Mouse (Mus musculus) stomach, postnatal 0 days (tissue): ENCODE measurements around the gene Rab7. TPM values are rescaled to one million over a fixed set of nuclear protein-coding genes. Genes with fewer than 3 reads are reported as not detected.

ENCODE experiments used
- ATAC-seq: fragments of 200-750 bp; cut with Nextera tagmentation; 2 replicates; pipeline ENCODE4 v1.8.0; 2017; ENCODE audit not compliant: low FRiP score, low TSS enrichment
- DNase-seq: peaks from one replicate; pipeline ENCODE4 v3.0.0-alpha.2; 2016; ENCODE audit warnings: low spot score
- H3K27ac ChIP-seq: fragments of 300-500 bp; sonication (generic); replicated peaks from 2 replicates; pipeline ENCODE4 v1.5.1; 2014; ENCODE audit warnings: mild to moderate bottlenecking, control low read depth
- H3K27me3 ChIP-seq: fragments of 300-500 bp; sonication (generic); 2 replicates; pipeline ENCODE4 v1.6.1; 2014; ENCODE audit warnings: low read length; ENCODE audit not compliant: control insufficient read depth, insufficient read depth
- H3K36me3 ChIP-seq: fragments of 300-500 bp; sonication (generic); 2 replicates; pipeline ENCODE4 v1.6.1; 2014; ENCODE audit warnings: low read length, mixed read lengths; ENCODE audit not compliant: control insufficient read depth, insufficient read depth
- H3K4me1 ChIP-seq: fragments of 300-500 bp; sonication (generic); replicated peaks from 2 replicates; pipeline ENCODE4 v1.6.1; 2014; ENCODE audit warnings: antibody characterized with exemption; ENCODE audit not compliant: control insufficient read depth, insufficient read depth
- H3K4me2 ChIP-seq: fragments of 300-500 bp; sonication (generic); replicated peaks from 2 replicates; pipeline ENCODE4 v1.6.1; 2014; ENCODE audit warnings: low read depth, mild to moderate bottlenecking, control low read depth, moderate library complexity
- H3K4me3 ChIP-seq: fragments of 300-500 bp; sonication (generic); 2 replicates; pipeline ENCODE4 v1.5.1; 2014; ENCODE audit warnings: low read depth, low read length, control low read depth
- H3K9ac ChIP-seq: fragments of 300-500 bp; sonication (generic); 2 replicates; pipeline ENCODE4 v1.6.1; 2014; ENCODE audit warnings: mild to moderate bottlenecking, low read length, control low read depth, mixed read lengths
- H3K9me3 ChIP-seq: fragments of 300-500 bp; sonication (generic); 2 replicates; pipeline ENCODE4 v1.6.1; 2016; ENCODE audit warnings: low read length; ENCODE audit not compliant: control insufficient read depth
- CTCF ChIP-seq: IDR thresholded peaks from 2 replicates; pipeline ENCODE4 v1.5.1; 2016; ENCODE audit warnings: antibody characterized with exemption, low read depth, mild to moderate bottlenecking, moderate library complexity
- EP300 ChIP-seq: optimal IDR thresholded peaks from 2 replicates; pipeline ENCODE3; 2016; ENCODE audit warnings: antibody characterized with exemption
- WGBS: fragments of 180-500 bp; shearing (Covaris S2); extraction: QIAGEN DNeasy Blood & Tissue Kit; methylation state at CpG from one replicate; pipeline ENCODE4 v1.1.7; 2014; 5-methylcytosine and 5-hydroxymethylcytosine counted together
- polyA plus RNA-seq: library from polyadenylated mRNA; unstranded; fragments of >200 nt; fragmentation: Nextera tagmentation; extraction: Ambion mirVana; gene quantifications from 2 replicates; pipeline ENCODE4 v1.2.1, GENCODE M21; 2015

Gene Rab7
- polyA plus RNA-seq, 1 experiment from 2014 or later: 179 TPM

- no peak overlapping the region for H3K27ac ChIP-seq
- H3K36me3 ChIP-seq: no peaks in the 10 kb centered on the region; the same call in 1 of the 2 replicates
- 92% methylated on average over 4 of the region's 4 CpGs for WGBS
These were observed 5.6 kb downstream of the Rab7 start for GRCm38 (mm10) chr6:88039426-88039825.

GRCm38 (mm10) chr6:88037471-88038045 is 7.5 kb downstream of the Rab7 start:
- Histone ChIP-seq H3K27me3 (no peaks in the 10 kb centered on the region), H3K36me3 (no peaks in the 10 kb centered on the region; the same call in 1 of the 2 replicates), H3K4me2 (no peak overlapping the region), H3K4me3 (no peak overlapping the region), H3K27ac (no peak overlapping the region), H3K4me1 (0 out of 2 replicates have a peak, but pooled peaks cover 3% of the 10 kb centered on the region), H3K9ac (no peak overlapping the region), H3K9me3 (no peaks in the 10 kb centered on the region)
- WGBS: 63% methylated on average over 4 of the region's 4 CpGs
- no peak for ATAC-seq
- TF ChIP-seq EP300: no peak
- TF ChIP-seq CTCF: no peak
- no peak for DNase-seq

More at GRCm38 (mm10) chr6:88039426-88039825, 5.6 kb downstream of the Rab7 start:
- H3K9ac ChIP-seq: no peak overlapping the region
- H3K4me3 ChIP-seq: no peak overlapping the region
- peaks cover 6% of the 10 kb centered on the region; the same call in 1 of the 2 replicates for H3K4me1 ChIP-seq
- TF ChIP-seq CTCF: no peak
- TF ChIP-seq EP300: no peak
- DNase-seq (no peak), ATAC-seq (no peak)
- H3K9me3 ChIP-seq: no peaks in the 10 kb centered on the region
- H3K27me3 ChIP-seq: no peaks in the 10 kb centered on the region
- H3K4me2 ChIP-seq: no peak overlapping the region

GRCm38 (mm10) chr6:88033504-88033903 is 11.6 kb downstream of the Rab7 start:
- no peak overlapping the region for H3K27ac ChIP-seq
- H3K27me3 ChIP-seq: no peaks in the 10 kb centered on the region
- TF ChIP-seq EP300 (no peak), CTCF (no peak)
- H3K4me2 ChIP-seq: no peak overlapping the region
- H3K4me3 ChIP-seq: no peak overlapping the region
- no peaks in the 10 kb centered on the region for H3K4me1 ChIP-seq
- H3K9ac ChIP-seq: no peak overlapping the region
- DNase-seq: no peak
- 86% methylated on average over 3 of the region's 3 CpGs for WGBS
- no peak for ATAC-seq
- no peaks in the 10 kb centered on the region for H3K36me3 ChIP-seq
- H3K9me3 ChIP-seq: no peaks in the 10 kb centered on the region

GRCm38 (mm10) chr6:88030432-88030831 is 14.6 kb downstream of the Rab7 start:
- no peaks in the 10 kb centered on the region; the same call in 1 of the 2 replicates for H3K36me3 ChIP-seq
- no peaks in the 10 kb centered on the region for H3K9me3 ChIP-seq
- TF ChIP-seq EP300 (no peak), CTCF (no peak)
- no peaks in the 10 kb centered on the region for H3K27me3 ChIP-seq
- ATAC-seq (no peak), DNase-seq (no peak)
- H3K9ac ChIP-seq: no peak overlapping the region
- no peak overlapping the region for H3K27ac ChIP-seq
- no peak overlapping the region for H3K4me3 ChIP-seq
- WGBS: 91% methylated on average over 2 of the region's 2 CpGs
- no peak overlapping the region for H3K4me2 ChIP-seq
- H3K4me1 ChIP-seq: no peaks in the 10 kb centered on the region

DNA sequence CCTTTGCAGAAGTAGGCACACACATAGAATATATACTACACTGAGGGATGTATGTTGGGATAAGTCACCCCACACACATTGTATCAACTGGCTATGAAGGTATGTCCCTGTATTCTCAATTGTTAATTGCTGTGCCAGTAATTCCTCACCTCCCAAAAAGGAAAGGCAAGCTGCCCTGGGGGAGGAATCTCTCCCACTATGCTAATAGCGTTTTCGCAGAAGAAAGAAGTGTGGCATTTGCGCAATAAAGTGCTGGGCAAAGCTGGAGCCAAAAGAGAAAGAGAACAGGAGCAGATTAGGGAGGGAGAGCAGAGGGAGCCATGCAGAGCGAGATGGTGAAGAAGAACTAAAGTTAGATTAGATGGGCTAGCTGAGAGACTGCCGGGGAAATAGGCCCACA is 17.7 kb downstream of the Rab7 start:
- 63% methylated on average over 5 of the region's 5 CpGs for WGBS
- no peaks in the 10 kb centered on the region; the same call in 1 of the 2 replicates for H3K36me3 ChIP-seq
- DNase-seq (no peak), ATAC-seq (no peak)
- H3K4me1 ChIP-seq: no peaks in the 10 kb centered on the region
- TF ChIP-seq EP300: no peak
- TF ChIP-seq CTCF: no peak
- no peaks in the 10 kb centered on the region for H3K27me3 ChIP-seq
- H3K4me3 ChIP-seq: no peak overlapping the region
- no peak overlapping the region for H3K27ac ChIP-seq
- H3K9ac ChIP-seq: no peak overlapping the region
- H3K4me2 ChIP-seq: no peak overlapping the region
- H3K9me3 ChIP-seq: no peaks in the 10 kb centered on the region

GRCm38 (mm10) chr6:88023316-88023890 is 21.7 kb downstream of the Rab7 start:
- WGBS: 85% methylated on average over 10 of the region's 10 CpGs
- ATAC-seq: no peak
- H3K27ac ChIP-seq: no peak overlapping the region
- H3K9ac ChIP-seq: no peak overlapping the region
- no peak overlapping the region for H3K4me3 ChIP-seq
- no peaks in the 10 kb centered on the region; the same call in 1 of the 2 replicates for H3K36me3 ChIP-seq
- no peak for DNase-seq
- H3K4me1 ChIP-seq: no peaks in the 10 kb centered on the region
- H3K4me2 ChIP-seq: no peak overlapping the region
- no peaks in the 10 kb centered on the region for H3K27me3 ChIP-seq
- no peak for TF ChIP-seq EP300
- TF ChIP-seq CTCF: no peak
- no peaks in the 10 kb centered on the region for H3K9me3 ChIP-seq
